Mouse (Mus musculus): Measurements from ENCODE around the gene Gm45713.
"Not testable (repeated sequence)": the region's sequence is repeated elsewhere in the genome, so short reads cannot be mapped to it uniquely, and the experiment has no call there.

Gm45713 gene

GRCm38 (mm10) chr7:45141914-45142313, 5.9 kb upstream of the Gm45713 start:
- no peak for DNase-seq (ENCODE audit: low spot score)

DNA sequence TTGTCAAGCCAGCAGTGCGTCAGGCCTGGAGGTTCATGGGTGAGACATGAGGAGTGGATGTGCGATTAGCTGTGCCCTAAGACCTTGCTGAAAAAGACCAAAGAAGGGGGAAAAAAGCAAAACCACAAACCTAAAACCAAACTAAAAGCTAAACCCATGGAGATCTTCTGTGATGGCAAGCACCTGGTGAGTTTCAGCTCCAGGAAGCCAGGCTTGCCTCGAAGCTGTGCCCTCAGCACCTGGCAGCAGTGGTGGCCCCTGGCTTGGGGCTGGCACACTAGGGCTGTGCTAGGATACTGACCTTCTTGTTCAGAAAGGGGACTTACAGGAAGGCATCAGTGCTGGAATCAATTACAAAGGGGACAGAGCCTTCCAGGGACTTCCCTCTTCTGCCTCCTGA, 5.3 kb upstream of the Gm45713 start:
- no peak for DNase-seq (ENCODE audit: low spot score)

DNA sequence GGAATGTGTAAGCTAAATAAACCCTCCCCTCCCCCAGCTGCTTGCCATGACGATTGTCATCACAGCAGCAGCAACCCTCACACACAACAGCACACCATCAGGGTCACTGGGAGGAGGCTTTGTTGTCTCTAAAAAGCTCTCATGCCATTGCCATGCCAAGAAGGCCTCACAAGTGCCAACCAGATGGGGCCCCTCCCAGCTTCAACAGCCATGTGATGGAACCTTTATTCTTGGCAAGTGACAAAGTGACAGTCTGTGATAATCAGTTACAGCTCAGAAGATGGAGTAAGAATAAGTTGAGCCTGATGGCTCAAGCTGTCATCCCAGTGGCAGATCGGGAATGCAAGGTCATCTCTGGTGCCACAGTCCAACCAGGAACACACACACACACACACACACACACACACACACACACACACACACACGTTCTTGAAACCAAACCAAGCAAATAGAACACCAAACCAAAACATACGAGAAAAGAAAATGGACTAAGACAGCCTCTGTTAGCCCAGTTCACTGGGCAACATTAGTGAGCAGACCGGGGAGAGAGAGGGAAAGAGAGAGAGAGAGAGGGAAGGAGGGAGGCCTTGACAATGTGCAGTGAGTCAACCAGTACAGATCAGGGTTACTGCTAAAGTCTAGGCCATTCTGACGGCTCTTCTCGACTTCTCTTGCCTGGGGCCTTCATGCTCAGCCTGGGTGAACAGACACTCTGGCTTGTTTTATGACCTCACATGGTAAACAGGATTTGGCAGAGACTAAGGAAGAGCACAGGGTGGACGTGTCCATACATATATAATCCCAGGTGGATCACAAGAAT, 4.1 kb upstream of the Gm45713 start:
- DNase-seq (ENCODE audit: low spot score) = no peak

DNA sequence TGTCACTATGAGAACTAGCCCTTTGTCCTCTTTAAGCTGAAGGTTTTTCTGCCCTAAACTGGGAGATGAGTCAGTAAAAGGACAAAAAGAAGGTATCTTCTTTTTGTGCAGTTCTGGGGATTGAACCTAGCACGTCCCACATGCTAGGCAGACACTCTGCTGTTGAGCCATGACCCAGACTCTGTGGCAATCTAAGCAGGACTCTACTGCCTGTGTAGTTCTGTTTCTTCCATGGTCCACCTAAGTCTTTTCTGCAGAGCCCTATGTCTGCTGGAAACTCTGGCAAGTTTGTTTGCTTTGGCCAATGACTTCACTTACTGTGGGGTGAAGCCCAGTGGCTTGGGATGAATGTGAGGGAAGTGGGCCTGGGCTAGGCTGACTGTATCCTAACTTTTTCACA, 2.4 kb upstream of the Gm45713 start:
- DNase-seq (ENCODE audit: low spot score) = no peak

GRCm38 (mm10) chr7:45137171-45138006, 1.4 kb upstream of the Gm45713 start:
- no peak for DNase-seq (ENCODE audit: low spot score)

- no peak for DNase-seq (ENCODE audit: low spot score)
These were observed 661 bp downstream of the Gm45713 start for GRCm38 (mm10) chr7:45135370-45135769.

DNA sequence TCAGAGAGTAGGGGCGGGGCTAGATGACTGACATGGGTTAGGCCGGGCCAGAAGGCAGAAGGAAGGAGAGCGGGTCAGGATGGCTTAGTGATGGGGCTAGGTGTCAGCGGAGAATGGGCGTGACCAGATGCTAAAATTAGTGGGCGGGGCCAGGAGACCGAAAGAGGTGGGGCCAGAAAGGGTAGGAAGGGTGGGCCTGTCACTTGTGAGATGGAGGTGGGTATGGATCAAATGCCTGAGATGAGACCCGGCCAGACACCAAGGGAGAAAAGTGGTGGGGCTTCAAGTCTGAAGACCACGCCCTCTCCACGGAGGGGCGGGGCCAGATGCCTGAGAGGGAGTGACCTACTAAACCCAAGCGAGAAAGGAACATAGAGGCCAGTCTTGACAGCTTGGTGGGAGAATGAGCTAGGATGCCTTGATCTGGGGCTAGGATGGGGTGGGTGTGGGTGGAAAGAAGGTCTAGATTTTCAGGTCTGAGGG, 1.4 kb downstream of the Gm45713 start:
- peak; percentile 67 for DNase-seq (ENCODE audit: low spot score)

DNA sequence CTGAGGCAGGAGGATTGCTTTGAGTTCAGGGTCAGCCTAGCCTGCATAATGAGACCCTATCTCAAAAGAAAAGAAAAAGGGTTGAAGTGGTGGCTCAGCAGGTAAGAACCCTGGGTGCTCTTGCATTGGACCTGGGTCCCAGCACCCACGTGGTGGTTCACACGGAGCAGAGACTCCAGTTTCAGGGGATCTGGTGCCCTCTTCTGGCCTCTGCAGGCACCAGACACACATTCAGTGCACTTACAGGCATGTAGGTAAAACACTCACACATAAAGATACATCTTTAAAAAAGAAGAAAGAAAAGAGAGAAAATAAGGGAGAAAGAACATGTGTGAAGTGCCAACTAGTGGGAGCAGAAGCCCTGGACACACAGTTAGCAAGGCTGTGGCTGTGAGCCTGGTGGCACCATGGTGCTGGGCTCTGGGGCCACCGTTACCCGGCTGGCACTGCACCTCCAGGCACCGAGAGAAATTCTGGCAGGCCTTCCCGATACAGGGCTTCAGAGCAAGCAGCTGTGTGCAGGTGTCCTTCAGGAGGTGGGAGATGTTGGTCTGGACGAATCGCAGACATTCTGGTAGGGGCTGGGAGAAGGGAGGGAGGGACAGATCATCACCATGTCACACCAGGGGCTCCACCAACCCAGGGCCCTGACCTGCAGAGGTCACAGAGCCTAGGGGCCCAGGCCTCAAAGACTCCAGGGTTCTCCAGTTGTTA, 2.4 kb downstream of the Gm45713 start:
- DNase-seq (ENCODE audit: low spot score) = no peak

- no peak for DNase-seq (ENCODE audit: low spot score)
These were observed 4.2 kb downstream of the Gm45713 start for GRCm38 (mm10) chr7:45131850-45132249.

GRCm38 (mm10) chr7:45129776-45130512, 6.1 kb downstream of the Gm45713 start:
- peak; percentile 34 for DNase-seq (ENCODE audit: low spot score)

DNA sequence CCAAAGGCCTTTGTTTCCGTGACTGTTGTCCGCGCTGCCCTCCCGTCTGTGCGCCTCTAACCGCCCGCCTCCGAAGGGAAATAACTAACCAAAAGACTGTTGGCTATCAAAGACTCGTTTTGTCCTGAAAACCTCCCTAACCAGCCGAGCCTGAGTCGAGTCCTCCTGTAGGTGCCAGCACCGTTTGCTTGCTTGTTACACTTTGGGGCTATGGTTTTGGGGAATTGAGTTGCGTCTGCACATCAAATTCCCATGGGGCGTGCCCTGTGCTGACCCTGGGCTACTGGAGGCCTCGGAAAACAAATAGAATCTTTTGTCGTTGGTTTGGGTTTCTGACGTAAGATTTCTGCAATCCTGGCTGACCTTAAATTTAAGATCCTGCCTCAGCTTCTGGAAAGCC, 6.7 kb downstream of the Gm45713 start:
- DNase-seq (ENCODE audit: low spot score) = peak; percentile 81

DNA sequence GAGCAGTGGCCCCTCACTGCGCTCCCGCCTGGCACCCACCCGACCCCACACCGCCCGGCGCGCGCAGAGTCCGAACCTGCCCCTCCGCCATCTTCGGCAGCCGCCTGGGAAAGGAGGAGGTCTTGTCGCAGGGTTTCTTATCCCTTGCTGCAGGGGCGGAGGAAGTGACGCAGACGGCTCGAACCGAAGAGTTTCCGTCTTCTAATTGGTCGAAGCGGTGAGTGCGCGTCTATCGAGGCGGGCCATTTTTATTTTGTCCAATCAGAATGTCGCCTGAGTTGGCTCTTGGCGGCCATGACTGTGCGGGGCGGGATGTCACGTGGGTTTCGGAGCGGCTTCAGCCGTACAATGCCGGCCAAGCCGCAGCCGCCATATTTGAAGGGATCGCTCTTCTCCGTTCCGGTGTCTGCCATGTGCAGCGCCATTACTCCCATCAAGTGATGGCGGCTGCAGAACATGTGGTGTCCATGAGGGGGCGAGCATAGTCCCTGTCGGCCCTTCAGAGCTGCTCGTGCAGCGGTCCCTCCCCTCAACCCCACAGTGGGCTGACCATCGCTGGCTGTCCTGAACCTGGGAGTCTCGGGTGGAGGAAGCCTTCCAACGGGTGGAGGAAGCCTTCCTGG, 7.3 kb downstream of the Gm45713 start, which contains the start of gene Rpl13a:
Rpl13a (minus strand) TSS at position 138 of the 623 bp plus-strand sequence.
- peak; percentile 100 for DNase-seq (ENCODE audit: low spot score)

DNA sequence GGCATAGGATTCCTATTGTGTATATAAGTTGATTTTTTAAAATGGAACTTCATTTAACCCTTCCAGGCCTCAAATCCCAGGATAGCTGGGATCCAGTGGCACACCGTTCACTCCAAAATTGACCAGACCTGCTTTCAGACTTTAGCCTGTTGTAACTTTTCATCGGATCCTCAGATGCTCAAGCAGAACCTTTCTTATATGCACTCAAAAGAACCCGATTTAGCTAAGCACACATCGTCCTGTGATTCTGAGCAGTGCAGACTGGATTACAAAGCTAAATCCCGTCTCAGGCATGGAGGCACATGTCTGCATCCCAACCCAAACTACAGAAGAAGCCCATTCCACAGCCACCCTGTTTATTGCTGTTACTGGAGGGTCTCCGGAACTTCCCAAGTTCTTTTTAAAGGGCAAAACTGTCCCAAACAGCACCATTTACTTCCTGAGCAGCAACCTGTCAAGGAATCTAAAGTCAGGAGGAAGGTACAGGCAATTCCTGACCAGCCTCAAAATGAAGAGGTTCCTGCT, 8.3 kb downstream of the Gm45713 start:
- DNase-seq (ENCODE audit: low spot score) = no peak

DNA sequence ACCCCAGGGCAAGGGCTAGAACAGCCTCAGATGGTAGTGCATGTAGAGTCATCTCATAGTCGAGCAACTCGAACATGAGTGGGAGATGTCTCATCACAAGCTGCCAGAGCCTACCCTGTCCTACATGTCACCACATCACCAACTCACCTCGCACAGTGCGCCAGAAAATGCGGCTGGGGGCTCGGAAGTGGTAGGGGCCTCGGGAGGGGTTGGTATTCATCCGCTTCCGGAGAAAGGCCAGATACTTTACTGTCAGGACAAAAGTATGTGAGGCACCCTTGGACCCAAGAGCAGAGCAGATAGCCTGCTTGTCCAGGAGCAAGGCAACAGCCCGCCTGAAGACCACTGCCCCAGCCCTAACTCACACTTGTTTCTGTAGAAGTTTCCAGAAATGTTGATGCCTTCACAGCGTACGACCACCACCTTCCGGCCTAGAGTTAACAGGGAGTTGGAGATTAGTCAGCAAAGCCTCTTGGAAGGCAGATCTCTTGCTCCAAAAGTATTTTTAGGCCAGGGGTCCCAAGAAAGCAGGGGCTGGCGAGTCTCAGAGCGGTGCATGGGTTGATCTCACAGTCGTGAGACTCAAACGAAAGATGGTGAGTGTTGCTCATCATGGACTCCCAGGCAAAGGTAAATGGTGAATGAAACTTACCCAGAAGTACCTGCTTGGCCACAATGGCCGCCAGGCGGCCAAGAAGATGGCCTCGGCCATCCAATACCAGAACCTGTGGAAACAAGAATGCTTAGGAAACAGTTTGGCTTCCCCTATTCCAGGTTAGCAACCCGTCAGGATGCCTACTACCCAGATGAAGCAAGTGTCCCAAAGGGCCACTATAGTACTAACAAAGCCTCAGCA, 9.0 kb downstream of the Gm45713 start:
- no peak for DNase-seq (ENCODE audit: low spot score)

- DNase-seq (ENCODE audit: low spot score) = no peak
These were observed 9.7 kb downstream of the Gm45713 start for GRCm38 (mm10) chr7:45126147-45126843.

GRCm38 (mm10) chr7:45125649-45126048, 10.4 kb downstream of the Gm45713 start:
- not testable (repeated sequence) for DNase-seq (ENCODE audit: low spot score)

GRCm38 (mm10) chr7:45125144-45125600, 10.9 kb downstream of the Gm45713 start:
- DNase-seq (ENCODE audit: low spot score) = peak; percentile 85

GRCm38 (mm10) chr7:45124224-45125143, 11.5 kb downstream of the Gm45713 start, which contains the start of gene Rps11:
Gene Rps11 (minus strand): TSS chr7:45124439.
- peak; percentile 100 for DNase-seq (ENCODE audit: low spot score)
